Mouse (Mus musculus) CD4-positive, CD25-positive, alpha-beta regulatory T cell, adult 4 months (primary cell): Measurements from ENCODE around the gene Ccdc102a. TPM values are rescaled to one million over a fixed set of nuclear protein-coding genes. Genes with fewer than 3 reads are reported as not detected.
A peak's percentile ranks its signal among the peaks of the same experiment; 100 is the strongest.

ENCODE experiments used
- ATAC-seq: one replicate; pipeline ENCODE4 v1.8.0; 2017
- polyA plus RNA-seq, 2 experiments: library from polyadenylated mRNA; unstranded; fragments of 100-300 nt; shearing (Covaris generic); gene quantifications; one replicate each; pipeline ENCODE4 v1.2.1; 2017

The Ccdc102a gene
- not detected for polyA plus RNA-seq

DNA sequence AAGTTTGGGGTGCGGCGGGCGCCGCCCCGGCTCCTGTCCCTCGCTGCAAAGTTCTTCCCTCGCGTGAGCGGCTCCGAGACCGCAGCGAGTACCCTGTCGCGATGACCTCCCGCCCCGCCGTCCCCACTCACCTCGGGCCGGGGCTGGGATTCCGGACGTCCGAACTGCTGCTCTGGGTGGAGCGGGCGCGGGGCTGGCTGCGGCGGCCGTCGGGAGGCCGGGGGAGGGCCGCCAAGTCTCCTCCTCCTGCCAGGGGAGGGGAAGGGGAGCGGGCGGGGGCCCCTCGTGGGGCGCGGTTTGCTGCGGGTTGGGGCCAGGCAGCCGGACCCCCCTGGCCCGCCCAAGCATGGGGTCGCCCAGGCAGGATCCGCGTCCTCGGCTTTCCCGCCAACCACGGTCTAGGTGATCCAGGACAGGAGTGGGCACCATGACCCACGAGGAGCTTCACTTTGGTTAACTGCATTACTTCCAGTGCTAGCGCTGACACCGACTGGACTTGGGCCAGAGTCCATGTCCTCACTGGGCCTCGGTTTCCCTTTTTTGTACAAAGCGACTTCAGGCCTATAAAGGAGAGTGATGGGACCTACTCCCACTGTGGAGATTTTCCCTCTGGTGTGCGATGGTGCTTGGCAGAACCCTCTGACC is at the start of gene Ccdc102a:
TSS of gene Ccdc102a (minus strand) at position 248 of the 645 bp plus-strand sequence.
- no peak for ATAC-seq

- no peak for ATAC-seq
Measured at GRCm38 (mm10) chr8:94967554-94967953, 49.7 kb upstream of the Ccdc102a start.

- ATAC-seq, result no peak
Measured at GRCm38 (mm10) chr8:94967071-94967470, 49.2 kb upstream of the Ccdc102a start.

DNA sequence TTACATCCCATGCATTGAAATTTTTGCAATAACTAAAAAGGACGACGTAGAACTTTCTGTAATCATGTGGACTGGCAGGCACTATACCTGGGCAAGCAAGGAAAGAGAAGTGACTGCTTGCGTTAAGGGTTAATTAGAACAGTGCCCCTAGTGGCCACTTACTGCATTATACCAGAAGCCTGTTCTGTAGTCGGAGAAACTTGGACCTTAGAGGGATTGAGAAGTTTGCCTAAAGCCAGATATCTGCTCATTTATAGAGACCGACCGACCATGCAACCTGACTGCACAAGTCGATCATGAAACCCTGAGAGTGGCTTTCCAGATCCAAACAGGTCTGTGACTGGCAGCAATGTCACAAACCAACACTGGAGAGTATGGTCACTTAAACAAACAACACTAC is 48.7 kb upstream of the Ccdc102a start:
- ATAC-seq, result peak; percentile 63

DNA sequence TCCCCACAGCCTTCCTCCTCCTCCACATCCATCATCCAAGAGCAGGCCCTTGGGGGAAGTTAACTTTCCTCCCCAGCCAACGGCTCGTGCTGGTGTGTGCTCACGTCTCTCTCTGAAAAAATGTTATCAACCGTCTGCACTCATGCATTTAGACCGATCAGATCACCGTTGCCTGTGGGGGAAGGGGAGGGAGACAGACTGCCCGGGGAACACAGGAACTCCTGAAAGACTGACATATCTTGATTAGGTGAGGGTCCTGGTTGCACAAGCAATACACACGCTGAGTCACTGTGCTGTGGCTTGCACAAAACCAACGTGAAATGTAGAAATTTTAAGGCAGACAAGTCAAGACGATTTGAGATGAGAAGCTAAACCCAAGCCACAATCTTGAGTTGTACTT is 46.9 kb upstream of the Ccdc102a start:
- no peak for ATAC-seq

DNA sequence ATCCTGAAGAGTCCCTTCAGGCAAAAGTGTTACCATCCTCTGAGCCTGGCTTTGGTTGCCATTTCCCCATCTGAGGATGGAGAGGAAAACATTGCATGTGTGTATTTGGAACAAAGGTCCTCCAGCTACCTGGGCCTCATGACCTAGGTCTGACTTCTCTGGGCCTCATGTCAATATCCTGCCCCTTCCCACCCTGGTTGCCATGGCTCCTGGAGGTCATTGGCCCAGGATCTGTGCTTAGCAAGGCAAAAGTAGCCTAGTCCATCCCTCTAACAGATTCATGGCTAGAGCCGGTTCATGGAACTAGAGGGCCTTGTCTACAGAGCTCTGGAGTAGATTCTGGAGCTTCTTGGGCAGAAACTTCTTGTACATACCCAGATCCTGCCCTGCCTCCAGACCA is 44.3 kb upstream of the Ccdc102a start:
- no peak for ATAC-seq

DNA sequence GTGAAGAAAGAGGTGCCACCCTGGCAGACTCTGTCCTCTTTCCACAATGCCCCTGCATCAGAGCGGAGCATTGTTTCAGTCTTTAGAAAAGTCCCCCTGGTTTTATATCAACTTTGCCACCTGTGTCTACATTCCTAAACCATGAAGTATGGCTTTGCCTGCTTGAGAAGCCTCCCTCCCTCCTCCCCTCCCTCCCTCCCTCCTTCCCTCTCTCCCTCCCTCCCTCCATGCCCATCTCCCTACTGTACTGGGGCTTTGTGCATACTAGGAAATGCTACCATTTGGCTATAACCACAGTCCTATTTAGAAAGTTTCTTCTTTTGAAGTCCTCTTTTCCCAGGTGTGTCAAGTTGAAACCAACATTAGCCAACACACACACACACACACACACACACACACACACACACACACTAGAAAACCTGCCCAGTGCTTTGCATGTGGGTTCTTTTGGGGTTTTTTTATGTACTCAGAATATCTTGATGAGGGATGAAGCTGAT is 38.2 kb upstream of the Ccdc102a start:
- ATAC-seq, result no peak

DNA sequence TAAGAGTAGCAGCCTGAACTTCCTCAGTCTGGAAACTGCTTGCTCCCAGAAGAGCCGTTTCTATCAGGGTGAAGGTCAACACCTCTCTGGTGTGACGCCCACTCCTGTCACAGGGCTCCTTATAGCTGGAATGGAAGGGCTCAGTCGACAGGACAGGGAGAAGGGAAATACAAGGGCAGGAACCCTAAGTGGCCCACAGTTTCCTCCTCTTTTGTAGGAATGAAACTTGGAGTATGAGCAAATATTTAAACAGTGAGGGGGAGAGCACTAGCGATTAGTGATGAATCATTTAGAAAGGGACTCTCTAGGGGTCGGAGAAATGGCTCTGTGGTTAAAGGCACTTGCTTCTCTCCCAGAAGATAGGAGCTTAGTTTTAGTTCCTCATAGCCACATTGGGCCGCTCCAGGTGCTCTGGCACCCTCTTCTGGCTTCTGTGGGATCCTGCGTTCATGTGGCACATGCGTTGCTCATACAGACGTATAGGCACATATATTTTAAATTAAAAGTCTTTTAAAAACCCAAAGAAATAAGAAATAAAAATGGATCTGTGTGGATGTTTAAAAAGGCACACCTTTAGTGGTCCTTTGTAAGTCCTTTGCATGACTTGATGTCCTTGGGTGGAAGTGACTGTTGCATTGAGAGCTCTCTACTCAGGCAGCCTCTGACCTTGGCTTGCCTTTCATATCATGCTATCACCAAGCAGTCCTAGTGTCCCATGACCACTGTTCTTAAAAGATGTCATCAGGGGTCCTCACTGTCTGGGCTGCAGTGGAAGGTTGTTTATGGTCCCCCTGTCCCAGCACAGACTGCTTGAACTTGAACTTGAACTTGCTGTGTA is 37.2 kb upstream of the Ccdc102a start:
- ATAC-seq, result no peak

DNA sequence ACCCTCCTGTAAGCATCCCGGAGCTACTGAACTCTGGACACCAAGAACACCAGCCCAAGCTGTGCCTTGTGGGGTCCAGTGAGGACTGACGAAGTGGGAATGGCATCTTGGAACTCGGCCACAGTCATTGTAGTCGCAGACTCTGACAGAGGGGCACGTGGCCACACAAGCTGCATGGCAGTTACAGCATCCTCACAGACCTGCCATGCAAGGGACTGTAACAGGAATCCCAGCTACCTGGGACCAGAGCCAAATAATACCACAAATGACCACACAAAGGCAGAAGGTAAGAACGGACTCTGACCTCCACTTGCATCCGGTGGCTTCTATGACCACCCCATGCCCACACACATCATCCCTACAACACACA is 36.5 kb upstream of the Ccdc102a start:
- ATAC-seq, result no peak

GRCm38 (mm10) chr8:94953624-94954367 is 35.9 kb upstream of the Ccdc102a start:
- peak; percentile 65 for ATAC-seq

DNA sequence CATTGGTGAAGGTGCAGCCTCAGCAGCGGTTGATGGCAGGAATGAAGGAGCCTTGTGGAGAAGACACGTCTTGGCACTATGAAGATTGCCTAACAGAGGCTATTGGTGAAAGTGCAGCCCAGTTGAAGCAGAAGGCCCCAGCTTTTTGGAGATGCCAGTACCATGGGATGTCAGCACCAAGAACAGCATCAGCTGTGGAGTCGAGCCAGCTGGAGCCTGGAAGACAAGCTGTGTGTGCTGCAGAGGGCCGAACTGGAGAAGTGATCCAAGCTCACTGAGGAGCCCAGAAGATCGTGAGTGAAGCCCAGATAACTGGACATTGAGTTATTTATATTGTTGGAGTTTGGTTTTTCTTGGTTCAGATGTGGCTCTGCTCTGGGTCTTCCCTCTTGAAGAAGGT is 34.2 kb upstream of the Ccdc102a start:
- no peak for ATAC-seq

- ATAC-seq, result no peak
Measured at GRCm38 (mm10) chr8:94950458-94950857, 32.6 kb upstream of the Ccdc102a start.

DNA sequence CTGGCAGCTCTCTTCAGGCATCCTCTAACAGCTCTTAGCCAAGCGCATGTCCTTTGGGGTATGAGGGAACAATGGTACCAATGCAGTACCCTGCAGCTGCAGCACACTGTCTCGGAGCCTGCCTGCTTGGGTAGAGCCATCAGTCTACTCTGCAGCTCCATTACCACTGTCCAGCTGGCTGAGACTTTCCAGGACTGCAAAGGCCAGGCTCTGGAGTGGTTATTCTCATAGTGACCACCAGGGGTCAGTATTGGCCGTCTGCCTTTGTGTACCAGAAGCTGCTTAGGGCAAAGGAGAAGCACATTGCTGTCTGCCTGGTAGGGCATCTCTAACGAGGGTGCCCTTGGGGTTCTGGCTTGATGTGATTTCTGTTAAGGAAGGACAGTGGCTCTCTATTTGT is 32.1 kb upstream of the Ccdc102a start:
- ATAC-seq, result peak; percentile 58

GRCm38 (mm10) chr8:94949010-94949409 is 31.1 kb upstream of the Ccdc102a start:
- ATAC-seq, result no peak

- ATAC-seq, result no peak
Measured at GRCm38 (mm10) chr8:94948421-94948820, 30.5 kb upstream of the Ccdc102a start.

DNA sequence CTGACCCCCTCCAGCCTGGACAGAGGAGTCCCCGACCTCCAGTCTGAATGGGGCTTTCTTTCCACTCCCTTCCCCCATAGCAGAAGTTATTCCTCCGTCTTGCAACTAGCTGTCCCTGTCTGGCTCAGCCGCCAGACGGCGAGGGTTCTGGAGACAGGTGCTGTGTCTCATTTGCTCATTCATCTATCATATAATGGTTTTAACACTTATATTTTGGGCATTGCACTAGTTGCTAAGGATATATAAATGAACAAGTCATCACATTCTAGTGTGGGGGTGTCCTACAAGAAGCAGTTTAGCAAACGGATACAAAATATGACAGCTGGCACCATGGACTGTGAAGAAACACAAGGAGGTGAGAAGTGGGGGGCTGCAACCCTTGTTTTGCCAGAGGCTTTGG is 27.3 kb upstream of the Ccdc102a start:
- ATAC-seq, result no peak

DNA sequence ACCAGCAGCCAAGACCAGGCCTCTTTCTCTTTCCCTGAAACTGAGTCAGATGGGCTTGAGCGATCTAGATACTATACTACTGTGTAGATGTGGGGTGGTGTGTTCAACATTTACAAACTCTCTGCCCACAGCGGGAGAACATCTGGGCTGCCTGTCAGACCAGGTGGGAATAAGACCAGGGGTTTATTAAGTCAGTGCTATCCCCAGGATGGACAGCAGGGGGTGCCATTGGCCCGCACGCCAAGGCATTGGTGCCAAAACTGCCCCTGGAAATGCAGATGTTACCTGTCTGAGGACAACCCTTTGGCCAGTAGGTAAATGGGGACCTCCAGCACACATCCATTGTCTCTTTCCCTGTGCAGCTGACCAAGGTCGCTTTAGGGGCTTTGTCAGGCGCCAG is 24.7 kb upstream of the Ccdc102a start:
- ATAC-seq, result no peak

DNA sequence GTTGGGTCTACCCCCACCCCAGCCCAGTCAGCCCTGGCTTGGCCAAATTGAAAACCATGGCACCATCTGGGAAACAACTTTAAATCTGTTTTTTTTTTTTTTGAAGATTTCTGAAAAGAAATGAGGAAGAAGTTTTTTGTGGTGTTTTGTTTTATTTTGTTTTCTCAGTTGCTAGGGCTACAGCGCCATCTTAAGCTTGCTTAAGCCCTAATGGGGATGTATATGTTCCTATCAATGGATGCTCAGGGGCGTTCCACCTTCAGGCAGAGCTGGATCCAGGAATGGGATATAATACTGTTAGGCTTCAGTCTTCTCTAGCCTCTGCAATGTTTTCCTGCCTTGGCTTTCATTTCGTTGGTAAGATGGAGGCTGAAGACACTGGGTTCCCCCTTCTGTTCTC is 17.3 kb upstream of the Ccdc102a start:
- no peak for ATAC-seq

DNA sequence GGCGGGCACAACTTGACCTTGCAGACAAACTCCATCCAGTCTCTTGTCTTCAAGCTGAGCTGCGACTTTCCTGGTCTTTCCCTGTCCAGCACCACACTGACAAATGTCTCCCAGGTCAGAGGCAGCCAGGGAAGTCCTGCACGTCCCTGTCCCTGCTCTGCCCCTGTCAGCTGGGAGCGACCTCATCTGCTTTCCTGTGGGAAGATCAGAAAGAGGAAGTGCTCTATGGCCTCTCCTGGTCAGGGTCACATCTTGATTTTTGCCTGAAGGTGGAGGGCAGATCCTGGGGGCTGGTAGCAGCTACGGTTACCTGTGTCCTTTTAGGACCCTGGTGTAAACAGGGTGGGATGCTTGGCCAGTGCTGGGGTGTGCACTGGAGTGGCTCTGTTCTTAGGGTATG is 16.0 kb upstream of the Ccdc102a start:
- no peak for ATAC-seq

DNA sequence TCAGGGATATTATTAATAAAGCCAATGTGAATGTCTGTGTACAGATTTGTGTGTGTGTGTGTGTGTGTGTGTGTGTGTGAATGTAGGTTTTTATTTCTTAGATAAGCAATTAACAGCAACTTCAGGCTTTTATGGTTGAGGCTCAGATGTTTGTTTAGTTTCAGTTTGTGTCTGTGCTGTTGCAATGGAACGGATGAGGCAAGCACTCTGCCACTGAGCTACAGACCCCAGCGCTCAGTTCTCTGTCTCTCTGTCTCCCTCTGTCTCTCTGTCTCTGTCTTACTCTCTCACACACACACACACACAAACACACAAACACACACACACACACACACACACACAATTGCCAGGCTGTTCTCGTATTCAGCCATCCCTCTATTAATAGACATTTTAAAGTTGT is 10.3 kb upstream of the Ccdc102a start:
- ATAC-seq, result no peak

DNA sequence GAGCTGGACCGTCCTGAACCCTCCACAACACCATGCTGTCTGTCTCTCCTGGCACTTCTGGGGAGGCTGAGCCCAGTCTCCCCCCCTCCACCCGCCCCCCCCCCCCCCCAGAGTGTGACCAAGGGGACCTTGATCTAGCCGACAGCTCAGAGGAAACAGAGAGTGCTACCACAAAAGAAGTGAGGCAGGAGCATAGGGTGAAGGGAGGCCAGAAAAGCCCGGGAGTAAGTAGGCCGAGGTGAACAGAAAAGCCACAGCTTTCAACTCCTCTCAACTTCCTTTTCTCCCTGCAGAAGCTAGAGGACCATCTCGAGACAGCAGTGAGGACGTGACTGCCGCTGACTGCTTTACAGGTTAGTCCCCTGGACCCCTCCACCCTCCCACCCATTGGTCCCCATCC is 5.5 kb upstream of the Ccdc102a start, which contains the start of gene Adgrg5:
TSS of gene Adgrg5 (plus strand) at position 290 of the 400 bp plus-strand sequence.
- ATAC-seq, result no peak

- ATAC-seq, result no peak
Measured at GRCm38 (mm10) chr8:94922602-94923001, 4.7 kb upstream of the Ccdc102a start.

DNA sequence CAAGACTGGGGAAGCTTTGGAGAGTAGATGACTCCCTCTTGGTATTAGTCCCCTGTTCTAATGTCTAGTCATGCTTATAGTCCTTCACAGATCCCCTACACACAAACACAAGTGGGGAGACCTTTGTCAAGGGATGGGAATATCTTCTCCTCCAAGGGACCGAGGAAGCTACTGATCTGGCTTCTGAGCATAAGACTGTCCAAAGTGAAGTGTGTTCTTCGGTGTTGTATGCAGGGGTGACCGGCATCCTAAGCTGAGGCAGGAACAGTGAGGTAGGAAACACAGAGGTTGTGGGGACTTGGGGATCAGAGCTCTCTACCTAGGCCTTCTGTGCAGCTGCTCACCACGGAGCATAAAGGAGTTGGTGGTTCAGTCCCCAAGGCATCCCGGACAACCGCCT is 4.3 kb upstream of the Ccdc102a start:
- ATAC-seq, result no peak
